Mouse (Mus musculus): Measurements from ENCODE around the gene Slc39a5. TPM values are rescaled to one million over a fixed set of nuclear protein-coding genes. Genes with fewer than 3 reads are reported as not detected.
A peak's percentile ranks its signal among the peaks of the same experiment; 100 is the strongest.

Slc39a5 gene
- under 1 TPM; 0.30 to 0.32 TPM for total RNA-seq (2021)

- intact Hi-C loops (cut with DNase I): no loop called here
- no peak for DNase-seq (ENCODE audit: low spot score in 2 of 2)
Observed at GRCm38 (mm10) chr10:128401056-128401455, at the start of gene Slc39a5. Gene Slc39a5, minus strand, starts transcription at chr10:128401229.

- DNase-seq (ENCODE audit: low spot score in 2 of 2): no peak
- intact Hi-C loops (cut with DNase I): no loop called here
Observed at GRCm38 (mm10) chr10:128445407-128445806, 44.4 kb upstream of the Slc39a5 start.

GRCm38 (mm10) chr10:128444354-128444753 lies 43.3 kb upstream of the Slc39a5 start:
- intact Hi-C loops (cut with DNase I): no loop called here
- no peak for DNase-seq (ENCODE audit: low spot score in 2 of 2)

- intact Hi-C loops (cut with DNase I): no loop called here
- no peak for DNase-seq (ENCODE audit: low spot score in 2 of 2)
Observed at GRCm38 (mm10) chr10:128442718-128443117, 41.7 kb upstream of the Slc39a5 start.

GRCm38 (mm10) chr10:128441324-128442119 lies 40.5 kb upstream of the Slc39a5 start:
- DNase-seq (ENCODE audit: low spot score in 2 of 2): no peak
- intact Hi-C loops (cut with DNase I): no loop called here

GRCm38 (mm10) chr10:128440407-128440806 lies 39.4 kb upstream of the Slc39a5 start:
- no peak for DNase-seq (ENCODE audit: low spot score in 2 of 2)
- intact Hi-C loops (cut with DNase I): no loop called here

- DNase-seq (ENCODE audit: low spot score in 2 of 2): peak; percentile 34 to 39
- intact Hi-C loops (cut with DNase I): no loop called here
Observed at GRCm38 (mm10) chr10:128438675-128439279, 37.7 kb upstream of the Slc39a5 start.

GRCm38 (mm10) chr10:128436376-128436775 lies 35.3 kb upstream of the Slc39a5 start:
- intact Hi-C loops (cut with DNase I): no loop called here
- no peak for DNase-seq (ENCODE audit: low spot score in 2 of 2)

GRCm38 (mm10) chr10:128435873-128436272 lies 34.8 kb upstream of the Slc39a5 start:
- intact Hi-C loops (cut with DNase I): no loop called here
- no peak for DNase-seq (ENCODE audit: low spot score in 2 of 2)

- intact Hi-C loops (cut with DNase I): no loop called here
- DNase-seq (ENCODE audit: low spot score in 2 of 2): no peak
Observed at GRCm38 (mm10) chr10:128435186-128435823, 34.3 kb upstream of the Slc39a5 start.

GRCm38 (mm10) chr10:128434681-128435080 lies 33.7 kb upstream of the Slc39a5 start:
- no peak for DNase-seq (ENCODE audit: low spot score in 2 of 2)
- intact Hi-C loops (cut with DNase I): no loop called here

GRCm38 (mm10) chr10:128433417-128433816 lies 32.4 kb upstream of the Slc39a5 start:
- DNase-seq (ENCODE audit: low spot score in 2 of 2): no peak

GRCm38 (mm10) chr10:128429454-128429853 lies 28.4 kb upstream of the Slc39a5 start:
- intact Hi-C loops (cut with DNase I): no loop called here
- no peak for DNase-seq (ENCODE audit: low spot score in 2 of 2)

More at GRCm38 (mm10) chr10:128433417-128433816, 32.4 kb upstream of the Slc39a5 start:
- intact Hi-C loops (cut with DNase I): no loop called here

GRCm38 (mm10) chr10:128429052-128429451 lies 28.0 kb upstream of the Slc39a5 start:
- no peak for DNase-seq (ENCODE audit: low spot score in 2 of 2)
- intact Hi-C loops (cut with DNase I): no loop called here

GRCm38 (mm10) chr10:128425260-128425659 lies 24.2 kb upstream of the Slc39a5 start:
- intact Hi-C loops (cut with DNase I): no loop called here
- DNase-seq (ENCODE audit: low spot score in 2 of 2): no peak

- DNase-seq (ENCODE audit: low spot score in 2 of 2): no peak
- intact Hi-C loops (cut with DNase I): no loop called here
Observed at GRCm38 (mm10) chr10:128424604-128425003, 23.6 kb upstream of the Slc39a5 start.

- no peak for DNase-seq (ENCODE audit: low spot score in 2 of 2)
- intact Hi-C loops (cut with DNase I): no loop called here
Observed at GRCm38 (mm10) chr10:128422426-128422825, 21.4 kb upstream of the Slc39a5 start.

- no peak for DNase-seq (ENCODE audit: low spot score in 2 of 2)
- intact Hi-C loops (cut with DNase I): no loop called here
Observed at GRCm38 (mm10) chr10:128414848-128415247, 13.8 kb upstream of the Slc39a5 start.

- intact Hi-C loops (cut with DNase I): no loop called here
- no peak for DNase-seq (ENCODE audit: low spot score in 2 of 2)
Observed at GRCm38 (mm10) chr10:128413076-128413475, 12.0 kb upstream of the Slc39a5 start.

GRCm38 (mm10) chr10:128412558-128412957 lies 11.5 kb upstream of the Slc39a5 start:
- DNase-seq (ENCODE audit: low spot score in 2 of 2): no peak
- intact Hi-C loops (cut with DNase I): no loop called here

- peak in 1 of 2 experiments; percentile 39 for DNase-seq (ENCODE audit: low spot score in 2 of 2)
- intact Hi-C loops (cut with DNase I): no loop called here
Observed at GRCm38 (mm10) chr10:128412055-128412381, 11.0 kb upstream of the Slc39a5 start.

All from left cerebral cortex, postnatal 25 days (tissue).